Mouse (Mus musculus) midbrain, embryonic 16.5 days (tissue): ENCODE measurements at regions not wholly inside any gene's neighbourhood (a gene's known extent, or its start where the extent isn't known, plus 50 kb on each side); places are given as distances from the start of the nearest gene placed in this dataset.
"Not testable (repeated sequence)": the region's sequence is repeated elsewhere in the genome, so short reads cannot be mapped to it uniquely, and the experiment has no call there.

Experiments
- ATAC-seq: fragments of 200-750 bp; cut with Nextera tagmentation; 2 replicates; pipeline ENCODE4 v1.8.0; 2017; ENCODE audit warnings: moderate TSS enrichment
- H3K27ac ChIP-seq: fragments of 300-500 bp; sonication (generic); 2 replicates; pipeline ENCODE4 v1.5.1; 2014; ENCODE audit warnings: mild to moderate bottlenecking, low read length, mixed read lengths
- H3K27me3 ChIP-seq: fragments of 300-500 bp; sonication (generic); 2 replicates; pipeline ENCODE4 v1.6.1; 2014; ENCODE audit warnings: low read depth, low read length, mixed read lengths; ENCODE audit not compliant: control insufficient read depth, insufficient read depth
- H3K36me3 ChIP-seq: fragments of 300-500 bp; sonication (generic); 2 replicates; pipeline ENCODE4 v1.6.1; 2014; ENCODE audit warnings: mild to moderate bottlenecking, low read length, moderate library complexity, mixed read lengths; ENCODE audit not compliant: control insufficient read depth, insufficient read depth
- H3K4me1 ChIP-seq: fragments of 300-500 bp; sonication (generic); 2 replicates; pipeline ENCODE4 v1.6.1; 2014; ENCODE audit warnings: mild to moderate bottlenecking, low read length, mixed read lengths; ENCODE audit not compliant: control insufficient read depth, insufficient read depth
- H3K4me2 ChIP-seq: fragments of 300-500 bp; sonication (generic); 2 replicates; pipeline ENCODE4 v1.6.1; 2014; ENCODE audit warnings: mild to moderate bottlenecking, low read length, mixed read lengths
- H3K4me3 ChIP-seq: fragments of 300-500 bp; sonication (generic); 2 replicates; pipeline ENCODE4 v1.5.1; 2014; ENCODE audit warnings: low read depth, mild to moderate bottlenecking, low read length, moderate library complexity, mixed read lengths
- H3K9ac ChIP-seq: fragments of 300-500 bp; sonication (generic); 2 replicates; pipeline ENCODE4 v1.6.1; 2014; ENCODE audit warnings: low read depth, low read length, mixed read lengths
- H3K9me3 ChIP-seq: fragments of 300-500 bp; sonication (generic); replicated peaks from 2 replicates; pipeline ENCODE4 v1.6.1; 2014; ENCODE audit warnings: mild to moderate bottlenecking, low read length, mixed read lengths; ENCODE audit not compliant: control insufficient read depth, poor library complexity, severe bottlenecking
- WGBS: fragments of 180-500 bp; shearing (Covaris S2); extraction: QIAGEN DNeasy Blood & Tissue Kit; methylation state at CpG from one replicate; pipeline ENCODE4 v1.1.7; 2014; 5-methylcytosine and 5-hydroxymethylcytosine counted together

DNA sequence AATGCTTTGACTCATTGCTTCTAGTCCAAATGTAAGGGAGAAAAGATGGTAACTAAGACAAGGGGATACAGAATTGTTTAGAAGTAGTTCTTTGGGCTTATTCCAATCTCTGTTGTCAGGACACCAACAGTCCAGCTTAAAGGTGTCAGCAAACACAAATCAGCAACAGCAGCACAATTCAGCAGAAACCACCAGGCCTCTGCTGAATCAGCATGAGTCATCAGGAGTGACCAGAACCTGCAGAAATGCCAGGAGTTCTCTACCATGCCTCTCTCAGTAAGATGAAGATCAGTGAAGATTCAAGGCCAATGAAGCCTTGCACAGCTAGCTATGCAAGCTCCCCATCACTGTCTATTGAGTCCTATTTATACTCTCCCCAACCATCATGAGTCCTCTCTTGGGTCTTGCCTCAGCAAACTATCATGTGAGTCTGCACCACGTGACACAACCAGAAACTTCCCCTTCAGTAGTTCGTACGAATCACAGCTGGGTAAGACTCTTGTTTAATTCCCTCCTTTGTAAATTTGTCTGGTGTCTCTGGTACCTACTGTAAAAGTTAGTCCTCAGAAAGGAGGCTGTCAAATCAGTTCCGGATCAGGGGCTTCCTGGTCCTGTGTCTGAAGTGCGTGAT is 110.7 kb upstream of the Ptgfr start:
- no peaks in the 10 kb centered on the region for H3K36me3 ChIP-seq
- ATAC-seq = no peak
- H3K4me2 ChIP-seq = no peak overlapping the region
- no peaks in the 10 kb centered on the region for H3K9me3 ChIP-seq
- 92% methylated on average over 5 of the region's 5 CpGs for WGBS
- H3K4me3 ChIP-seq = no peak overlapping the region
- H3K27ac ChIP-seq = no peak overlapping the region
- no peak overlapping the region for H3K9ac ChIP-seq
- H3K4me1 ChIP-seq = no peaks in the 10 kb centered on the region
- H3K27me3 ChIP-seq = no peaks in the 10 kb centered on the region

DNA sequence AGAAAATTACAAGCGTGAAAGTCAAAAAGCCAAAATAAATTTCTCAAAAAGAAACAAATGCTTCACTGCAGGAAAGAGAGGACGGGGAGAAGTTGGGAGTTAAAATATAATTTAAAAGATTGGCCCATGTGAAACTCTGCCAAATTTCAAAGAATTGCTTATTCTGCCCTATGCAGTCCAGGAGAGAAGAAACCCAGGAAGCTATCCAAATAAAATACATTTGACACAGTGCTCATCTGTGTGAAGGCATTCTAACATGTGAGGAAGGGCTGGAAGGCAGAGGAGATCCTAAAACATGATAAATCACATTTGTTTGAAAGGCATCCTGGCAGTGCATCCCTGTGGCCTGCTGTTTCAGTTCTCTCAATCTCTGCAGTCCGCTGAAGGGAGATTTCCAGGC is 108.5 kb upstream of the Ptgfr start:
- WGBS = 88% methylated on average over 3 of the region's 3 CpGs
- no peaks in the 10 kb centered on the region for H3K36me3 ChIP-seq
- no peak overlapping the region for H3K27ac ChIP-seq
- no peak overlapping the region for H3K4me2 ChIP-seq
- no peaks in the 10 kb centered on the region for H3K4me1 ChIP-seq
- no peaks in the 10 kb centered on the region for H3K27me3 ChIP-seq
- H3K9ac ChIP-seq = no peak overlapping the region
- H3K4me3 ChIP-seq = no peak overlapping the region
- no peaks in the 10 kb centered on the region for H3K9me3 ChIP-seq
- no peak for ATAC-seq

DNA sequence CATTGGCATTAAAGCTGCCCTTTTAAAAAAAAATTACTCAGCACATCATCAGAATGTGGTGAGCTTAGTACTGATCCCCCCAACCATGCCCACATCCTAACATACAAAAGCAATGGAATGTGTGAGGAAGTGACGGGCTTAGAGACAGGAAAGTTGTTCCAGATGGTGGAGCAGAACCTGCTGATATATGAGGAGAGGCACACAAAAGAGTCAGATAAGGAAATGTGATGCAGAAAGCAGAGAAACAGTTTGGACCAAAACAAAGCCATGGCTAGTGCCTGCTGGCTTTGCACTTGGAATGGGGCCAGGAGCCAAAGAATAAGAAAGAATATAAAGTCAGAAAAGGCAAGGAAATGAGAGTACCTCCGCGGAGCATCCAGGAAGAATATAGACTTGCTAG is 106.1 kb upstream of the Ptgfr start:
- ATAC-seq = no peak
- Histone ChIP-seq H3K36me3 (no peaks in the 10 kb centered on the region), H3K4me2 (no peak overlapping the region), H3K9me3 (no peaks in the 10 kb centered on the region), H3K27me3 (no peaks in the 10 kb centered on the region), H3K4me3 (no peak overlapping the region), H3K4me1 (no peaks in the 10 kb centered on the region), H3K27ac (no peak overlapping the region), H3K9ac (no peak overlapping the region)
- 68% methylated on average over 3 of the region's 3 CpGs for WGBS

DNA sequence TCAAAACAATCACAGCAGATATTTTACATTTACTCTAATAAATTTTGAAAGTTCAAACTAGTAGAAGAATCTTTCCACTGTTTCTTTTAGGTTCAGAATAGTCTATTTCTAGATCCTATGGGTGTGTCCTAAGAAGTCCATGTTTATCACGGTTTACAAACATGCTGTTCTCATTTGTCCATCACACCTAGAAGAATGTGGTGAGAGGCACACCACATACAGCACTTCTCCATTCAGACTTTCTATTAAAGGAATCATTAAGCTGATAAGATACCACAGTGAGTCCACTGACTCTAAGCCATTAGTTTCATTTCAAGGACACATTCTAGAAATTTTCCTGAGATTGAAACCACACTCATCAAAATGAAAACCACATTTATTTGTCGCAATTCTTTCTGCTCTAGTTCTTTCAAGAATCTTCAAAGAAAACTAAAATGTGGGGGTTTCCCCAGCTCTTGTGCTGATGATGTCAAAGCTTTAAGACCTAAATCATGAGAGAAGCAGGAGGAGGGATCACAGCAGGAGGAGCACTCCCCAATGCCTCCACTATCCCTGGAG is 101.1 kb upstream of the Ptgfr start:
- Histone ChIP-seq H3K4me2 (no peak overlapping the region), H3K27ac (no peak overlapping the region), H3K27me3 (no peaks in the 10 kb centered on the region), H3K4me1 (no peaks in the 10 kb centered on the region), H3K4me3 (no peak overlapping the region), H3K9me3 (no peaks in the 10 kb centered on the region), H3K9ac (no peak overlapping the region), H3K36me3 (no peaks in the 10 kb centered on the region)
- no peak for ATAC-seq
- WGBS = 83% methylated on average over 2 of the region's 2 CpGs

DNA sequence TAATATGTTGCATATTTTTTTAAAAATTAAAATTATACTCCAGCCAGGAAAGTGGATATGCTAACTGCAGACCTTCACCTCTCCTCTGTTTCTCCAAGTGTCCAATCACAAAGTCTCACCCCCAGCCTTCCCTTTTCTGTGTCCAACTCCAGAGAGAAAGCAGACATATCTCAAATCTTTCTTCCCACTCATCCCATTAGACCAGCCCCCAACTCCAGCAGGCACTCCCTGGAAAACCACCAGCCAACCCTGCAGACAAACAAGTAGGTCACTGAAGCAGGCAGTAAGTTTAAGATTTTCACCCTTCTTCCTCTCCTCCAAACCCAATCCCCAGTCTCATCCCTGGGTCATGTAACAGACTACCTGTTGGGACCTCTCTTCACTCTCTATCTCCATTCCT is 94.2 kb upstream of the Ptgfr start:
- H3K27me3 ChIP-seq = no peaks in the 10 kb centered on the region
- H3K9ac ChIP-seq = no peak overlapping the region
- H3K36me3 ChIP-seq = no peaks in the 10 kb centered on the region
- H3K9me3 ChIP-seq = no peaks in the 10 kb centered on the region
- no peaks in the 10 kb centered on the region for H3K4me1 ChIP-seq
- H3K27ac ChIP-seq = no peak overlapping the region
- ATAC-seq = no peak
- no peak overlapping the region for H3K4me3 ChIP-seq
- H3K4me2 ChIP-seq = no peak overlapping the region

DNA sequence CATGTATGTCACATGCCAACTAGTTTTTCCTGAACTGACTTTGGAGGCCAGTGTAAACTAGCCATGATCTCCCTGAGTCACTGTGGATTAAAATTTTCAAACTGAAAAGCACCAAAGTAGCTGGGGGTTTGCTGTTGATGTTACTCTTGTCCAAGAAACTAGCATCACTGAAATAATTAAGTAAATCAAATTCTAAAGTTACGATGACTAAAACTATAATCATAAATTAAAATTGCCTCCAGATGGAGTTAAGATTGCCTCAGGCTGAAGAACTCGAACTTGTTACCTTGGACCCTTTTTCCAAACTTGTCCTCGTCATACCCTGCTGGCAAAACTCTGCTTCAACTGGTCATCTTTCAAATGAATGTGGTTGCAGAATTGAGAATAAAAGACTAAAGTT is 93.7 kb upstream of the Ptgfr start:
- Histone ChIP-seq H3K9ac (no peak overlapping the region), H3K9me3 (no peaks in the 10 kb centered on the region; the same call in 1 of the 2 replicates), H3K27me3 (no peaks in the 10 kb centered on the region), H3K36me3 (no peaks in the 10 kb centered on the region), H3K4me1 (no peaks in the 10 kb centered on the region), H3K4me2 (no peak overlapping the region), H3K27ac (no peak overlapping the region), H3K4me3 (no peak overlapping the region)
- WGBS = 89% methylated on average over 3 of the region's 3 CpGs
- no peak for ATAC-seq

DNA sequence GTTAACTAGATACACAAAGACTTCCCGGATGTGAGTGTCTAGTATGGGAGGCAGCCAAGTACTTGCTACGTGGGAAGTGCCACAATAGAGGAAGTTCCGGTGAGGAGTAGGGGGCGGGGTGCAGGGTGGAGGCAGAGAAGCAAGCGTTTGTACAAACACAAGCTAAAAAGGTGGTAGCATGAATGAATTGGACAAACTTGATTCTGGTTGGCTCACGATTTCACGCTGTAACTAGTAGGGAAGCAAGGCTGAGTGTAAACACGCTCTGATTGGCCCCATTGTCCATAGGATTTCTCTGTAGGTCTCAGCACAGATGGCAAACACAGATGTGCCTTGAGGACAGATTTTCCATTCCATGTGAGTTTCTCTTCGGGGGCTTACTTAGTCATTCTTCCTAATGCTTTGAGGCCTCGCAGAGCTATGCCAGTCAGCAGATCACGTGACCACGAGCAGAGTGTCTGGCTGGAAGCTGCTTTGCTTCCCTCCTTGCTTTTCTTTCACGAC is 76.6 kb upstream of the Ptgfr start:
- no peaks in the 10 kb centered on the region for H3K27me3 ChIP-seq
- ATAC-seq = peak; percentile 76
- H3K36me3 ChIP-seq = no peaks in the 10 kb centered on the region
- no peak overlapping the region; the same call in 1 of the 2 replicates for H3K4me3 ChIP-seq
- H3K4me2 ChIP-seq = peak overlapping the region; percentile 22
- WGBS = 60% methylated on average over 13 of the region's 13 CpGs
- no peak overlapping the region for H3K9ac ChIP-seq
- no peaks in the 10 kb centered on the region for H3K4me1 ChIP-seq
- H3K9me3 ChIP-seq = no peaks in the 10 kb centered on the region
- H3K27ac ChIP-seq = no peak overlapping the region

DNA sequence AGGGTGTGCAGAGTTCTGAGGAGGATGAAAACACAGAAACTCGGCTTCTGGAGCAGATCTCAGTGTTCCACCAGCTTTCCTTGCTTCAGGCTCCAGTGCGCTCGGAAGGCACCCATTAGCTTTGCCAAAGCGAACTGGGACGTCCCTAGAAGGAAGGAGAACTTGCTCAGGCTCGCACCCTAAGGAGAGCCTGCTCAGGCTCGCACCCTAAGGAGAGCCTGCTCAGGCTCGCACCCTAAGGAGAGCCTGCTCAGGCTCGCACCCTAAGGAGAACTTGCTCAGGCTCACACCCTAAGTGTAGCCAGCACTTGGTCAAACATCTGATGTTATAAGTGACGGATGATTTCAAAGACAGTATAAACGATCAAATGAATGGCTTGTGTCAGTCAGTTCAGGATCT is 74.9 kb upstream of the Ptgfr start:
- H3K4me2 ChIP-seq, H3K4me3 ChIP-seq, H3K27ac ChIP-seq, H3K9me3 ChIP-seq, H3K36me3 ChIP-seq, ATAC-seq, H3K27me3 ChIP-seq, H3K4me1 ChIP-seq, H3K9ac ChIP-seq: not testable (repeated sequence)
- 81% methylated on average over 11 of the region's 11 CpGs for WGBS

DNA sequence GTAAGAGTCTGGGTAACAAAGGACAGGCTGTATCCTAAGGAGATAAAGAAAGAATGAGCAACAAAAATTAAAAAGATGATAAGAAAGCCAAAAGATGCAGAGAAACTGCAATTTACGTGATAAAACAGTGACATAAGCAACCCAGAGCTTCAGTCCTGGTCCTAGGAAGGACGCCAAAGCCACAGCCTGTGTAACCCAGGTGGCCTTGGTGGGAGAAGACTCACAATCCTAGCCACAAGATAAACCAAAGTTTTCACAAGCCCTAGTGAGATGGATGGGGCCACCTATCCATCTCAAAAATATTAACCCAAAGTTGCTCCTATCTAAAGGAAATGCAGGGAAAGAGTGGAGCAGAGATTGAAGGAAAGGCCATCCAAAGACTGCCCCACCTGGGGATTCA is 73.4 kb upstream of the Ptgfr start:
- Histone ChIP-seq H3K27me3 (no peaks in the 10 kb centered on the region), H3K4me2 (no peak overlapping the region), H3K4me3 (no peak overlapping the region), H3K4me1 (no peaks in the 10 kb centered on the region), H3K36me3 (no peaks in the 10 kb centered on the region), H3K27ac (no peak overlapping the region), H3K9ac (no peak overlapping the region), H3K9me3 (no peaks in the 10 kb centered on the region)
- 88% methylated on average over 2 of the region's 2 CpGs for WGBS
- ATAC-seq = no peak
